Mouse (Mus musculus): ENCODE measurements around the gene Prkn.

DNA sequence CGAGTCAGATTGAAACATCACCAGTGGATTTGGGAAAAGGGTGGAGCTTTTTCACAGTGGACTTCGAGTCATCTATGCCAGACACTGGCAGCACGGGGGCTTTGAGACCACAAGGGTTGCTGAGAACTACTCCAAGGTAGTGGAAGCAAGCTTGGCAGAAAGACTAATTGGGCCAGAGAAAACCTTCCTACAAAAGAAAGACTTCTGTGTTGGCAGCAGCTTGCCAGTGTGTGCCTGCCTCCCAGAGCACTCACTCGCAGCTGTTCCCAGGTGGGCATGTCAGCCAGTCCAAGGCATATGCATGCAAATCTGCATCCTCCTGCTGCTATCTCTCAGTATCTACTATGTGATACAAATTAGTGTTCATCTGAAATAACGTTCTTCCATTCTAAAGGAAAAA, 302.1 kb downstream of the Prkn start:
- TF ChIP-seq POLR2A (IDR thresholded peaks at IDR 0.05; ENCODE audit: extremely low read depth, insufficient read depth, low read length) = no peak
- TF ChIP-seq CTCF (IDR thresholded peaks at IDR 0.05; ENCODE audit: extremely low read depth, insufficient read depth, low read length) = no peak
